Mouse (Mus musculus) heart, embryonic 11.5 days (tissue): Measurements from ENCODE around the gene Gdf15. TPM values are rescaled to one million over a fixed set of nuclear protein-coding genes. Genes with fewer than 3 reads are reported as not detected.
A peak's percentile ranks its signal among the peaks of the same experiment; 100 is the strongest.

Experiments used
- ATAC-seq: fragments of 200-750 bp; cut with Nextera tagmentation; replicated peaks from 2 replicates; pipeline ENCODE4 v1.8.0; 2017; ENCODE audit warnings: moderate library complexity; ENCODE audit not compliant: insufficient number of reproducible peaks, low FRiP score, low TSS enrichment
- H3K27ac ChIP-seq: fragments of 300-500 bp; sonication (generic); 2 replicates; pipeline ENCODE4 v1.5.1; 2014; ENCODE audit warnings: mild to moderate bottlenecking, low read depth, low read length
- H3K27me3 ChIP-seq: fragments of 300-500 bp; sonication (generic); 2 replicates; pipeline ENCODE4 v1.6.1; 2014; ENCODE audit warnings: mild to moderate bottlenecking, low read length, mixed read lengths; ENCODE audit not compliant: control insufficient read depth, insufficient read depth
- H3K36me3 ChIP-seq: fragments of 300-500 bp; sonication (generic); 2 replicates; pipeline ENCODE4 v1.6.1; 2014; ENCODE audit warnings: mild to moderate bottlenecking, low read length, moderate library complexity, mixed read lengths; ENCODE audit not compliant: control insufficient read depth, insufficient read depth
- H3K4me1 ChIP-seq: fragments of 300-500 bp; sonication (generic); 2 replicates; pipeline ENCODE4 v1.6.1; 2014; ENCODE audit warnings: low read length; ENCODE audit not compliant: control insufficient read depth, insufficient read depth
- H3K4me2 ChIP-seq: fragments of 300-500 bp; sonication (generic); 2 replicates; pipeline ENCODE4 v1.6.1; 2014; ENCODE audit warnings: mild to moderate bottlenecking, moderate library complexity
- H3K4me3 ChIP-seq: fragments of 300-500 bp; sonication (generic); 2 replicates; pipeline ENCODE4 v1.5.1; 2014; ENCODE audit warnings: low read depth, low read length
- H3K9ac ChIP-seq: fragments of 300-500 bp; sonication (generic); 2 replicates; pipeline ENCODE4 v1.6.1; 2014; ENCODE audit warnings: mild to moderate bottlenecking, low read depth, low read length, moderate library complexity
- H3K9me3 ChIP-seq: fragments of 300-500 bp; sonication (generic); replicated peaks from 2 replicates; pipeline ENCODE4 v1.6.1; 2016; ENCODE audit warnings: low read length; ENCODE audit not compliant: control insufficient read depth
- WGBS: fragments of 180-500 bp; shearing (Covaris S2); extraction: QIAGEN DNeasy Blood & Tissue Kit; methylation state at CpG from one replicate; pipeline ENCODE4 v1.1.7; 2014; ENCODE audit not compliant: insufficient replicate concordance; 5-methylcytosine and 5-hydroxymethylcytosine counted together
- polyA plus RNA-seq: library from polyadenylated mRNA; unstranded; fragments of >200 nt; fragmentation: Nextera tagmentation; extraction: Ambion mirVana; gene quantifications from 2 replicates; pipeline ENCODE4 v1.2.1, GENCODE M21; 2014

Gene Gdf15
- polyA plus RNA-seq, 1 experiment from 2014 or later = 0.26 TPM

GRCm38 (mm10) chr8:70673079-70673856 lies 41.0 kb upstream of the Gdf15 start, which contains the start of gene Lsm4:
Lsm4 (plus strand) TSS chr8:70673248.
- Histone ChIP-seq H3K36me3 (peaks cover 2% of the 10 kb centered on the region; the same call in 1 of the 2 replicates), H3K27me3 (no peaks in the 10 kb centered on the region), H3K9ac (peak within 1 kb of the TSS; percentile 84), H3K4me3 (peak within 1 kb of the TSS; percentile 74), H3K9me3 (no peaks in the 10 kb centered on the region), H3K27ac (peak within 1 kb of the TSS; percentile 96), H3K4me1 (peaks cover 17% of the 10 kb centered on the region), H3K4me2 (peak within 1 kb of the TSS; percentile 79)
- WGBS = under 1% methylated on average over 60 of the region's 60 CpGs
- ATAC-seq = peak; percentile 93

DNA sequence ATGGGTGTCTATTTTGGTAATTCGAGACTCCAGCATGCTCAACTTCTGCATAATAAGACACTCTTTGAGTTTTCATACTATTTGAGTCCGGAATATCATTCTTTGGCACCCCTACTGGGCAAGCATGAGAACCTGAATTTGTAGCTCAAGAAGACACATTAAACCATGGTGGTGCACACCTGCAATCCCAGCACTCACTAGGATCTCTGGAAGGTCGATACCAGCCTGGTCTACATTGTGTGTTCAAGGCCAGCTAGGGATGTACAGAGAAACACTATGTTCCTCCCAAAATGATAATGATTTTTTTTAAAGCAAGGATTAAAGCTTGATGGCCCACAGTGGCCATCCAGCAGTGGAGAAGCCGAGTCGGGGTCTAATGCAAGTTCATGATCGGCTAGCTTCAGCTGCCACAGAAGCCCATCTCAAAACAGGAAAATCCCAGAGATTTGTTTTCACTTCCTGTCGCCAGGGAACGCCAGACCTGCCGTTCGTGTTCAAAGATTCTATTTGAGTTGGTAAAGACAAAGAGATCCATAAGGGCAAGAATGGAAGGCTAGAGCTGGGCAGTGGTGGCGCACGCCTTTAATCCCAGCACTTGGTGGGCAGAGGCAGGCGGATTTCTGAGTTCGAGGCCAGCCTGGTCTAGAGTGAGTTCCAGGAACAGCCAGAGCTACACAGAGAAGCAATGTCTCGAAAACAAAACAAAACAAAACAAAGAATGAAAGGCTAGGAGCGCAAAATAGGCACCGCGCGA lies 40.2 kb upstream of the Gdf15 start:
- Histone ChIP-seq H3K36me3 (no peaks in the 10 kb centered on the region; the same call in 1 of the 2 replicates), H3K9ac (peak overlapping the region; percentile 76), H3K4me3 (peak overlapping the region; percentile 74), H3K27ac (peak overlapping the region; percentile 75), H3K4me1 (peaks cover 17% of the 10 kb centered on the region), H3K4me2 (peak overlapping the region; percentile 79), H3K27me3 (no peaks in the 10 kb centered on the region), H3K9me3 (no peaks in the 10 kb centered on the region)
- WGBS = 40% methylated on average over 19 of the region's 19 CpGs
- no peak; the same call in 1 of the 2 replicates for ATAC-seq

GRCm38 (mm10) chr8:70671615-70672324 lies 39.5 kb upstream of the Gdf15 start:
- Histone ChIP-seq H3K9ac (peak overlapping the region; percentile 76; the same call in 1 of the 2 replicates), H3K4me2 (no peak overlapping the region), H3K27me3 (no peaks in the 10 kb centered on the region), H3K4me3 (no peak overlapping the region), H3K36me3 (no peaks in the 10 kb centered on the region; the same call in 1 of the 2 replicates), H3K9me3 (no peaks in the 10 kb centered on the region), H3K4me1 (peaks cover 17% of the 10 kb centered on the region), H3K27ac (no peak overlapping the region)
- 64% methylated on average over 10 of the region's 10 CpGs for WGBS
- ATAC-seq = no peak

DNA sequence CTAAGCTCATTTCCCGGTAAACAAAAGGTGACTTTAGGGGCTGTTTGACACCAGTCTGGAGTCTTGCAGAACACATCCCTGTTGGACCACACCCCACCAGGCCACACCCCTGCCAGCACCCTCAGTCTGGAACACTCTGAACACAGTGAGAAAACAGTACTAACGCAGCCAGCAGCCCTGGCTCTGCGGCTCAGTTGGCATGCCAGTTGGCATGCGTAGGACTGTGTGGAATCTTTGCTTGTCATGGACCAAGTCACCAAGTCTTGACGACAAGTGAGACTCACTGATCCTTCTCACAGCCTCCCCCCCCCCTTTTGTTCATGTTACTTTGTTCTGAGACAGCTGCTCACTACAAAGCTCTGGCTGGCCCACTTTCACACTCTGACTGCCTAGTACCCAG lies 34.8 kb upstream of the Gdf15 start:
- Histone ChIP-seq H3K9ac (no peak overlapping the region), H3K36me3 (no peaks in the 10 kb centered on the region), H3K4me2 (no peak overlapping the region), H3K9me3 (no peaks in the 10 kb centered on the region), H3K27me3 (no peaks in the 10 kb centered on the region), H3K4me3 (no peak overlapping the region), H3K4me1 (no peaks in the 10 kb centered on the region), H3K27ac (no peak overlapping the region)
- WGBS = 67% methylated on average over 5 of the region's 5 CpGs
- ATAC-seq = no peak

DNA sequence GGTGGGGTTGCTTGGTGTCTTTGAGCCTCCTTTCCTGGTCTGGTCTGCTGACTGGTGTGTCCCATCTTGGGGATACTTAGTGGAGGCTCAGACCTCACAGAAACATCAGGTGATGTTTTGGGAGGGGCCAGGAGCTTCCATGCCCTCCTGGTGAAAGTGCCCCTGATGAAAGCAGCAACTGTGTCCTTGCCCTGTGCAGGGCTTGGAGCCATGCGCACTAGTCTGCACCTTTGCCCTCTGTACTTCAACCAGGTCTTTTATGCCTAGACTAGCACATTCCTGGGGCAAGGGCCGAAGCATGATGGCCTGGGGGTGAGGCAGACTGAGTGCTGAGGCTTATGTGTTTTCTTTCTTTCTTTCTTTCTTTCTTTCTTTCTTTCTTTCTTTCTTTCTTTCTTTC lies 33.3 kb upstream of the Gdf15 start:
- H3K27me3 ChIP-seq = no peaks in the 10 kb centered on the region
- H3K4me2 ChIP-seq = no peak overlapping the region
- no peak for ATAC-seq
- H3K9me3 ChIP-seq = no peaks in the 10 kb centered on the region
- H3K27ac ChIP-seq = no peak overlapping the region
- no peak overlapping the region for H3K4me3 ChIP-seq
- H3K36me3 ChIP-seq = no peaks in the 10 kb centered on the region
- WGBS = 72% methylated on average over 2 of the region's 2 CpGs
- H3K9ac ChIP-seq = no peak overlapping the region
- H3K4me1 ChIP-seq = peaks cover 1% of the 10 kb centered on the region; the same call in 1 of the 2 replicates

GRCm38 (mm10) chr8:70664631-70665030 lies 32.4 kb upstream of the Gdf15 start:
- Histone ChIP-seq H3K27ac (no peak overlapping the region), H3K27me3 (no peaks in the 10 kb centered on the region), H3K36me3 (no peaks in the 10 kb centered on the region), H3K4me3 (no peak overlapping the region), H3K9ac (no peak overlapping the region), H3K9me3 (no peaks in the 10 kb centered on the region), H3K4me2 (no peak overlapping the region), H3K4me1 (peaks cover 7% of the 10 kb centered on the region; the same call in 1 of the 2 replicates)
- 72% methylated on average over 3 of the region's 3 CpGs for WGBS
- ATAC-seq = no peak

- Histone ChIP-seq H3K9me3 (no peaks in the 10 kb centered on the region), H3K27me3 (no peaks in the 10 kb centered on the region), H3K27ac (no peak overlapping the region), H3K4me1 (peaks cover 9% of the 10 kb centered on the region), H3K4me2 (no peak overlapping the region), H3K36me3 (no peaks in the 10 kb centered on the region), H3K9ac (no peak overlapping the region), H3K4me3 (no peak overlapping the region)
- WGBS = 54% methylated on average over 4 of the region's 4 CpGs
- no peak for ATAC-seq
Measured at GRCm38 (mm10) chr8:70663691-70664090, 31.4 kb upstream of the Gdf15 start.

DNA sequence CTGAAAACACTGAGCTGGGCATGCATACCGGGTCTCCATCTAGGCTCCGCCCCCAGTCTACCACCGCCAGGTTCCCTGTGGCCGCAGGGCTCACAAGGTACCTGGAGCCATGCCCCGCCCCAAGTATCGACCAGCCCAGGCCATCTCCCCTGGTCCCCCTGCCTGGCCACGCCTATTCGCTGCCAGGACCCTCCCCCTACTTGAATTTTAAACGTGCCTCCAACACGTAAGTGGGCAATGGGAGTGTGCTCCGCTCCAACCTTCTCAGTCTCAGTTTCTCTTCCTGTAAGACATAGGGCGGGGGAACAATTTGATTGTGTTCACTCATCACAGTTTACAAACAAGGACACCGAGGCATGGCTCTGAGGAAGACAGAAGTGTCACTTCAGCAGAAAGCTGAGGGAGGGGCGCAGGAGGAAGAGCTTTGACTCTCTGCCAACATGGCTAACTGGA lies 28.0 kb upstream of the Gdf15 start, which contains the start of gene Pgpep1:
TSS of gene Pgpep1 (minus strand) at position 116 of the 453 bp plus-strand sequence.
- peak; percentile 57 for ATAC-seq

More for the DNA sequence above, 28.0 kb upstream of the Gdf15 start, which contains the start of gene Pgpep1:
- peak within 1 kb of the TSS; percentile 94 for H3K4me2 ChIP-seq
- H3K9me3 ChIP-seq = no peaks in the 10 kb centered on the region
- peaks cover 5% of the 10 kb centered on the region for H3K36me3 ChIP-seq
- WGBS = 2% methylated on average over 14 of the region's 14 CpGs
- H3K4me3 ChIP-seq = peak within 1 kb of the TSS; percentile 73
- H3K9ac ChIP-seq = peak within 1 kb of the TSS; percentile 84
- H3K27me3 ChIP-seq = no peaks in the 10 kb centered on the region
- peak within 1 kb of the TSS; percentile 75 for H3K27ac ChIP-seq
- peaks cover 21% of the 10 kb centered on the region for H3K4me1 ChIP-seq
